Mouse (Mus musculus): Measurements from ENCODE around the gene Nfkbib. TPM values are rescaled to one million over a fixed set of nuclear protein-coding genes. Genes with fewer than 3 reads are reported as not detected.

The Nfkbib gene
- polyA plus RNA-seq, 1 experiment from 2014 or later: 31.2 TPM

GRCm38 (mm10) chr7:28773163-28773562, 5.9 kb upstream of the Nfkbib start:
- H3K4me2 ChIP-seq (replicated peaks; ENCODE audit: low read depth): no peak overlapping the region
- no peaks in the 10 kb centered on the region for H3K27me3 ChIP-seq (ENCODE audit: control insufficient read depth, insufficient read depth, low read length)
- H3K36me3 ChIP-seq (ENCODE audit: control insufficient read depth, insufficient read depth, low read length): peaks cover 9% of the 10 kb centered on the region
- H3K4me3 ChIP-seq (ENCODE audit: low read depth, low read length): no peak overlapping the region
- WGBS: 70% methylated on average over 3 of the region's 3 CpGs
- no peaks in the 10 kb centered on the region for H3K9me3 ChIP-seq (ENCODE audit: control insufficient read depth, low read length)
- ATAC-seq (ENCODE audit: low FRiP score, low TSS enrichment) (no peak), DNase-seq (ENCODE audit: low spot score) (no peak)
- TF ChIP-seq EP300 (optimal IDR thresholded peaks at IDR 0.05) (no peak), CTCF (IDR thresholded peaks at IDR 0.05; ENCODE audit: low read depth) (no peak)
- H3K4me1 ChIP-seq (replicated peaks; ENCODE audit: control insufficient read depth, insufficient read depth): no peaks in the 10 kb centered on the region
- H3K27ac ChIP-seq (replicated peaks): no peak overlapping the region
- no peak overlapping the region; the same call in 1 of the 2 replicates for H3K9ac ChIP-seq (ENCODE audit: low read length)

- Histone ChIP-seq H3K9ac (ENCODE audit: low read length) (no peak overlapping the region), H3K4me2 (replicated peaks; ENCODE audit: low read depth) (no peak overlapping the region), H3K27ac (replicated peaks) (no peak overlapping the region), H3K4me3 (ENCODE audit: low read depth, low read length) (no peak overlapping the region), H3K4me1 (replicated peaks; ENCODE audit: control insufficient read depth, insufficient read depth) (peaks cover 5% of the 10 kb centered on the region), H3K9me3 (ENCODE audit: control insufficient read depth, low read length) (no peaks in the 10 kb centered on the region), H3K27me3 (ENCODE audit: control insufficient read depth, insufficient read depth, low read length) (no peaks in the 10 kb centered on the region), H3K36me3 (ENCODE audit: control insufficient read depth, insufficient read depth, low read length) (peaks cover 7% of the 10 kb centered on the region)
- ATAC-seq (ENCODE audit: low FRiP score, low TSS enrichment) (no peak), DNase-seq (ENCODE audit: low spot score) (no peak)
- TF ChIP-seq EP300 (optimal IDR thresholded peaks at IDR 0.05): no peak
- no peak for TF ChIP-seq CTCF (IDR thresholded peaks at IDR 0.05; ENCODE audit: low read depth)
- 82% methylated on average over 11 of the region's 11 CpGs for WGBS
Measured at GRCm38 (mm10) chr7:28771867-28772266, 4.6 kb upstream of the Nfkbib start.

GRCm38 (mm10) chr7:28770309-28770708, 3.0 kb upstream of the Nfkbib start:
- H3K4me3 ChIP-seq (ENCODE audit: low read depth, low read length): no peak overlapping the region

GRCm38 (mm10) chr7:28769414-28769958, 2.2 kb upstream of the Nfkbib start:
- H3K36me3 ChIP-seq (ENCODE audit: control insufficient read depth, insufficient read depth, low read length): peaks cover 4% of the 10 kb centered on the region; the same call in 1 of the 2 replicates
- no peaks in the 10 kb centered on the region for H3K9me3 ChIP-seq (ENCODE audit: control insufficient read depth, low read length)
- no peaks in the 10 kb centered on the region for H3K27me3 ChIP-seq (ENCODE audit: control insufficient read depth, insufficient read depth, low read length)
- H3K4me3 ChIP-seq (ENCODE audit: low read depth, low read length): no peak overlapping the region
- WGBS: 92% methylated on average over 9 of the region's 9 CpGs
- peaks cover 8% of the 10 kb centered on the region for H3K4me1 ChIP-seq (replicated peaks; ENCODE audit: control insufficient read depth, insufficient read depth)
- ATAC-seq (ENCODE audit: low FRiP score, low TSS enrichment) (no peak), DNase-seq (ENCODE audit: low spot score) (no peak)
- no peak overlapping the region for H3K4me2 ChIP-seq (replicated peaks; ENCODE audit: low read depth)
- no peak overlapping the region for H3K27ac ChIP-seq (replicated peaks)
- TF ChIP-seq EP300 (optimal IDR thresholded peaks at IDR 0.05) (no peak), CTCF (IDR thresholded peaks at IDR 0.05; ENCODE audit: low read depth) (no peak)
- H3K9ac ChIP-seq (ENCODE audit: low read length): no peak overlapping the region

More at GRCm38 (mm10) chr7:28770309-28770708, 3.0 kb upstream of the Nfkbib start:
- Histone ChIP-seq H3K4me1 (replicated peaks; ENCODE audit: control insufficient read depth, insufficient read depth) (peaks cover 8% of the 10 kb centered on the region), H3K9me3 (ENCODE audit: control insufficient read depth, low read length) (no peaks in the 10 kb centered on the region), H3K27ac (replicated peaks) (no peak overlapping the region), H3K36me3 (ENCODE audit: control insufficient read depth, insufficient read depth, low read length) (peaks cover 4% of the 10 kb centered on the region; the same call in 1 of the 2 replicates), H3K9ac (ENCODE audit: low read length) (no peak overlapping the region), H3K4me2 (replicated peaks; ENCODE audit: low read depth) (no peak overlapping the region), H3K27me3 (ENCODE audit: control insufficient read depth, insufficient read depth, low read length) (no peaks in the 10 kb centered on the region)
- WGBS: 89% methylated on average over 3 of the region's 3 CpGs
- no peak for TF ChIP-seq EP300 (optimal IDR thresholded peaks at IDR 0.05)
- no peak for TF ChIP-seq CTCF (IDR thresholded peaks at IDR 0.05; ENCODE audit: low read depth)
- no peak for DNase-seq (ENCODE audit: low spot score)
- ATAC-seq (ENCODE audit: low FRiP score, low TSS enrichment): no peak

GRCm38 (mm10) chr7:28766910-28767309, 402 bp downstream of the Nfkbib start:
- DNase-seq (ENCODE audit: low spot score) (no peak), ATAC-seq (ENCODE audit: low FRiP score, low TSS enrichment) (no peak)
- H3K4me3 ChIP-seq (ENCODE audit: low read depth, low read length): peak overlapping the region; percentile 74
- peak overlapping the region; percentile 70 for H3K9ac ChIP-seq (ENCODE audit: low read length)
- H3K27me3 ChIP-seq (ENCODE audit: control insufficient read depth, insufficient read depth, low read length): no peaks in the 10 kb centered on the region
- no peak overlapping the region for H3K27ac ChIP-seq (replicated peaks)
- no peaks in the 10 kb centered on the region for H3K36me3 ChIP-seq (ENCODE audit: control insufficient read depth, insufficient read depth, low read length)
- H3K4me1 ChIP-seq (replicated peaks; ENCODE audit: control insufficient read depth, insufficient read depth): peaks cover 8% of the 10 kb centered on the region
- no peak for TF ChIP-seq CTCF (IDR thresholded peaks at IDR 0.05; ENCODE audit: low read depth)
- TF ChIP-seq EP300 (optimal IDR thresholded peaks at IDR 0.05): no peak
- WGBS: 6% methylated on average over 14 of the region's 14 CpGs
- H3K9me3 ChIP-seq (ENCODE audit: control insufficient read depth, low read length): no peaks in the 10 kb centered on the region
- H3K4me2 ChIP-seq (replicated peaks; ENCODE audit: low read depth): peak overlapping the region; percentile 60

- H3K4me1 ChIP-seq (replicated peaks; ENCODE audit: control insufficient read depth, insufficient read depth): peaks cover 8% of the 10 kb centered on the region
- H3K27me3 ChIP-seq (ENCODE audit: control insufficient read depth, insufficient read depth, low read length): no peaks in the 10 kb centered on the region
- H3K9ac ChIP-seq (ENCODE audit: low read length): peak within 1 kb of the TSS; percentile 76
- ATAC-seq (ENCODE audit: low FRiP score, low TSS enrichment) (peak; percentile 98), DNase-seq (ENCODE audit: low spot score) (peak; percentile 97)
- WGBS: under 1% methylated on average over 45 of the region's 45 CpGs
- H3K4me3 ChIP-seq (ENCODE audit: low read depth, low read length): peak within 1 kb of the TSS; percentile 74
- TF ChIP-seq EP300 (optimal IDR thresholded peaks at IDR 0.05): peak; percentile 81
- TF ChIP-seq CTCF (IDR thresholded peaks at IDR 0.05; ENCODE audit: low read depth): peak; percentile 29; the same call in 1 of the 2 replicates
- peaks cover 2% of the 10 kb centered on the region; the same call in 1 of the 2 replicates for H3K36me3 ChIP-seq (ENCODE audit: control insufficient read depth, insufficient read depth, low read length)
- H3K27ac ChIP-seq (replicated peaks): 0 out of 2 replicates have a peak within 1 kb of the TSS, but pooled peaks have one; percentile 5
- H3K9me3 ChIP-seq (ENCODE audit: control insufficient read depth, low read length): no peaks in the 10 kb centered on the region
- H3K4me2 ChIP-seq (replicated peaks; ENCODE audit: low read depth): peak within 1 kb of the TSS; percentile 63
Measured at GRCm38 (mm10) chr7:28766173-28766879, 986 bp downstream of the Nfkbib start, which contains the start of gene Sirt2. TSS of gene Sirt2 (plus strand) at chr7:28766735.

Measured in stomach, postnatal 0 days (tissue).